Mouse (Mus musculus): Measurements from ENCODE around the gene Kdr. TPM values are rescaled to one million over a fixed set of nuclear protein-coding genes. Genes with fewer than 3 reads are reported as not detected.

Kdr gene
- total and polyA plus RNA-seq, 2 experiments from 2014 or later, result 12.9 to 20.1 TPM

DNA sequence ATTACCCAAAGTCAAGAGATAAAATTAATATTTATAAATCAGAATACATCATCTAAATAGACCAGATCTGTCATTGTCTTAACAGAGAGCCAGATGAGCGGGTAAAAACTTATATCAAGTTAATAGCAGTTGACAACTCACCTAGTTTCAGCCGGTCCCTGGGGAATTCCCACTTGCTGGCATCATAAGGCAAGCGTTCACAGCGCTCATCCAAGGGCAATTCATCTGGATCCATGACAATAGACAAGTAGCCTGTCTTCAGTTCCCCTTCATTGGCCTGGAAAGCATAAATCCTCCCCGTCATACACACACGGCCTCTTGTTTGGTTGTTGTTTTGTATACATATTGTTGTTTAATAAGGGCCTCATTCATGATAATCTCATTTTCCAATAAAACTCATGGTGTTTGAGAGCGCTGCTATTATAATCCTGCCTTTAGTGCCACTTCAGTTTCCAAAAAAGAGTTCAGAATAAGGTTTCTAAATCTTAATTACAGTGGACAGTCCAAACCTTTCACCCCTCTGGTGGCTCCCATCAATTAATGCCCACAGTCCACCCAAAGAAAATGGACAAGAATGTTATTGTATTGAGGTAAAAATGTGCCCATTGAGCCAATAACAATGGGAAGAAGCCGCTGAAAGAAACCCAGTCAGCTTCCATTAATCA, 26.0 kb downstream of the Kdr start:
- DNase-seq (ENCODE audit: low spot score), result peak; percentile 30
- no peak for ATAC-seq
- Histone ChIP-seq H3K4me2 (ENCODE audit: low read depth, low read length) (no peak overlapping the region), H3K27ac (no peak overlapping the region), H3K9me3 (ENCODE audit: low read length) (no peaks in the 10 kb centered on the region), H3K36me3 (ENCODE audit: insufficient read depth, low read length) (no peaks in the 10 kb centered on the region), H3K4me3 (ENCODE audit: low read length) (no peak overlapping the region), H3K4me1 (ENCODE audit: insufficient read depth, low read length) (no peaks in the 10 kb centered on the region), H3K9ac (replicated peaks; ENCODE audit: low read length) (no peak overlapping the region), H3K27me3 (ENCODE audit: insufficient read depth, low read length) (no peaks in the 10 kb centered on the region)
- TF ChIP-seq CTCF (IDR thresholded peaks at IDR 0.05; ENCODE audit: low read depth), result no peak
- 47% methylated on average over 8 of the region's 8 CpGs for WGBS

DNA sequence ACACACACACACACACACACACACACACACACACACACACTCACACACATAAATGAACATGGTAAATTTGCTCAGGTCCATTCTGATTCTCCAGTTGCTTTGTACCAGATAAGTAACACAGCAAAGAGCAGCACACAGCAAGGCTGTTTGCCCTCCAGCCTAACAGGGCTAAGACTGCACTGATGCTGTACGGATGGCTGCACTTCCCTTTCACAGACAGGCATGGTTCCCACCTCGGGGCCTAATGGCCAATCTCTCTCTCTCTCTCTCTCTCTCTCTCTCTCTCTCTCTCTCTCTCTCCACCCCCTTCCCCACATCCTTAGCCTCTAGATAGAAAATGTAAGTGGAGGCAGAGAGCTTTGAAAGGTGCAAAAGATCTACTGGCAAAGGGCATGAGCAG, 27.4 kb downstream of the Kdr start:
- ATAC-seq, result no peak
- no peaks in the 10 kb centered on the region for H3K27me3 ChIP-seq (ENCODE audit: insufficient read depth, low read length)
- no peak overlapping the region for H3K27ac ChIP-seq
- H3K4me1 ChIP-seq (ENCODE audit: insufficient read depth, low read length), result no peaks in the 10 kb centered on the region
- no peak for DNase-seq (ENCODE audit: low spot score)
- no peak for TF ChIP-seq CTCF (IDR thresholded peaks at IDR 0.05; ENCODE audit: low read depth)
- 36% methylated on average over 2 of the region's 2 CpGs for WGBS
- no peaks in the 10 kb centered on the region for H3K36me3 ChIP-seq (ENCODE audit: insufficient read depth, low read length)
- H3K9ac ChIP-seq (replicated peaks; ENCODE audit: low read length), result no peak overlapping the region
- H3K9me3 ChIP-seq (ENCODE audit: low read length), result no peaks in the 10 kb centered on the region
- no peak overlapping the region for H3K4me3 ChIP-seq (ENCODE audit: low read length)
- H3K4me2 ChIP-seq (ENCODE audit: low read depth, low read length), result no peak overlapping the region

DNA sequence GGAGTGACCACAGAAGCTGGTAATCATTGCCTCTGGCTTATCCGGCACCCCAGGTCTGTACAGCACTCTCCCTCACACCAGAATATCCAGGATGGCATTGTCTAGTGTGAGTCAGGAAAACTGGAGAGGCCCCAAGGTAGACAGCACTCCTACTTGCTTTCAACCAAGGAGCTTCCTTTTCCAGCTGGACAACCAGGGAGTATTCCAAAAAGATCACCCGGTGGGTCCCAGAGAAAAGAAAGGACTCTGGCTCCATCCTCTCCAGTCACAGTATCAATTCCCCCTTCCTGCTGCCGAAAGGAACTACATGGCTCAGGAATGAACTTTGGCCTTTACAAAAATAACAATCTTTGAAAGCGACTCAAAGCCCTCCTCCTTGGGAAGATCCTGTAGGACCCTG, 32.9 kb downstream of the Kdr start:
- H3K36me3 ChIP-seq (ENCODE audit: insufficient read depth, low read length), result no peaks in the 10 kb centered on the region
- no peak overlapping the region for H3K4me2 ChIP-seq (ENCODE audit: low read depth, low read length)
- no peaks in the 10 kb centered on the region for H3K4me1 ChIP-seq (ENCODE audit: insufficient read depth, low read length)
- H3K4me3 ChIP-seq (ENCODE audit: low read length), result no peak overlapping the region
- no peaks in the 10 kb centered on the region for H3K9me3 ChIP-seq (ENCODE audit: low read length)
- H3K9ac ChIP-seq (replicated peaks; ENCODE audit: low read length), result no peak overlapping the region
- no peaks in the 10 kb centered on the region for H3K27me3 ChIP-seq (ENCODE audit: insufficient read depth, low read length)
- H3K27ac ChIP-seq, result no peak overlapping the region
- ATAC-seq, result no peak
- 82% methylated on average over 4 of the region's 4 CpGs for WGBS
- no peak for TF ChIP-seq CTCF (IDR thresholded peaks at IDR 0.05; ENCODE audit: low read depth)
- DNase-seq (ENCODE audit: low spot score), result no peak

DNA sequence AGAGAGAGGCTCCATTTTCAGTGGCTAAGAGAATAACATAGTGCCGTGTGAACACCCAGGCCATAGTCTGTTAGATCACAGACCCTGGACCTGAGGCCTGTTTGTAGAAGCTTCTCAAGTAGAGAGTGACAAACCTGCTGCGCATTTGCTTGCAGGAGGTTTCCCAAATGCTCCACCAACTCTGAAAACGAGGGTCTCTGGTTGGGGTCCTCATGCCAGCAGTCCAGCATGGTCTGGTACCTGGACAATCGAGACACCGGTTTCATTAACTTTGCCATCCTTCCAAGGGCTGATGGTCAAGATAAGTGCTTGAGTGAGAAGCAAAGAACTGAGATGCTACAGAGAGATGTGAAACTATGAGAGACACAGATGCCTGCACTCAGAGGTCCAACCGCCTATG, 35.0 kb downstream of the Kdr start:
- no peak for DNase-seq (ENCODE audit: low spot score)
- WGBS, result 94% methylated on average over 6 of the region's 6 CpGs

DNA sequence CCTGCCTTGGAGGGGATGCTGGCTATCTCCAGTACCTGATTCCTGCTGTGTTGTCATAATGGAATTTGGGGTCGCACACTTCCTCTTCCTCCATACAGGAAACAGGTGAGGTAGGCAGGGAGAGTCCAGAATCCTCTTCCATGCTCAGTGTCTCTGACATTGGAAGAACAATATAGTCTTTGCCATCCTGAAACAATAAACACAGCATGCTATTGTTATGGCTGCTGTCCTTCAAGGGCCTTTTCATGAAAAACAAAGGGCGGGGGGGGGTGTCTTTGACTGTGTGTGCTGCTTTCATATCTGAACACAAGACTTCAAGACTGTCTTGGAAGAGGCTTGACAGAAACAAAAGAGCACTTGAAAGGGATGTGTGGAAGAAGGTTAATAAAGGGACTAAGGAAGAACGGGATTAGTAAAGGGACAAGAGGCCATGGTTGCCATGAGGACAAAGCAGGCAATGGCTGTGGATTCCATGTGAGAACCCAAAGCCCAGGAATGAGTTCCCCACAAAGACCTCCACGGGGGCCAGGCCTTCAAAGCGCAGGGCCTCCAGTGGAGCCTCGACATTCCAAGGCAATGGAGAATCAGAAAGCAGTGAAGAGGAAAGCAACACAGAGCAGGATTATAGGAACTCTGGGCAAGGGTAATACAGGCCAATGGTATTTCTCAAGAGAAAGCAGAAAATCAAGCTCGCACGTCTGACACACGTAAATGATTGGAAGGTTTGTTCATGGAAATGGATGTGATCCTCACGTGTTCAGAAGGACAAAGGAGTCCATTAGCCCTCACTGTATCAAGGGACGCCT, 36.3 kb downstream of the Kdr start:
- TF ChIP-seq CTCF (IDR thresholded peaks at IDR 0.05; ENCODE audit: low read depth), result no peak
- Histone ChIP-seq H3K4me3 (ENCODE audit: low read length) (no peak overlapping the region), H3K36me3 (ENCODE audit: insufficient read depth, low read length) (no peaks in the 10 kb centered on the region), H3K27me3 (ENCODE audit: insufficient read depth, low read length) (no peaks in the 10 kb centered on the region), H3K9ac (replicated peaks; ENCODE audit: low read length) (no peak overlapping the region), H3K4me1 (ENCODE audit: insufficient read depth, low read length) (no peaks in the 10 kb centered on the region), H3K4me2 (ENCODE audit: low read depth, low read length) (no peak overlapping the region), H3K9me3 (ENCODE audit: low read length) (no peaks in the 10 kb centered on the region), H3K27ac (no peak overlapping the region)
- ATAC-seq (no peak), DNase-seq (ENCODE audit: low spot score) (no peak)
- 33% methylated on average over 11 of the region's 11 CpGs for WGBS

More for the DNA sequence above, 35.0 kb downstream of the Kdr start:
- no peaks in the 10 kb centered on the region for H3K9me3 ChIP-seq (ENCODE audit: low read length)
- H3K4me2 ChIP-seq (ENCODE audit: low read depth, low read length), result no peak overlapping the region
- no peak for TF ChIP-seq CTCF (IDR thresholded peaks at IDR 0.05; ENCODE audit: low read depth)
- no peaks in the 10 kb centered on the region for H3K27me3 ChIP-seq (ENCODE audit: insufficient read depth, low read length)
- H3K9ac ChIP-seq (replicated peaks; ENCODE audit: low read length), result no peak overlapping the region
- H3K4me3 ChIP-seq (ENCODE audit: low read length), result no peak overlapping the region
- no peaks in the 10 kb centered on the region for H3K4me1 ChIP-seq (ENCODE audit: insufficient read depth, low read length)
- no peak overlapping the region for H3K27ac ChIP-seq
- no peaks in the 10 kb centered on the region for H3K36me3 ChIP-seq (ENCODE audit: insufficient read depth, low read length)
- no peak for ATAC-seq

DNA sequence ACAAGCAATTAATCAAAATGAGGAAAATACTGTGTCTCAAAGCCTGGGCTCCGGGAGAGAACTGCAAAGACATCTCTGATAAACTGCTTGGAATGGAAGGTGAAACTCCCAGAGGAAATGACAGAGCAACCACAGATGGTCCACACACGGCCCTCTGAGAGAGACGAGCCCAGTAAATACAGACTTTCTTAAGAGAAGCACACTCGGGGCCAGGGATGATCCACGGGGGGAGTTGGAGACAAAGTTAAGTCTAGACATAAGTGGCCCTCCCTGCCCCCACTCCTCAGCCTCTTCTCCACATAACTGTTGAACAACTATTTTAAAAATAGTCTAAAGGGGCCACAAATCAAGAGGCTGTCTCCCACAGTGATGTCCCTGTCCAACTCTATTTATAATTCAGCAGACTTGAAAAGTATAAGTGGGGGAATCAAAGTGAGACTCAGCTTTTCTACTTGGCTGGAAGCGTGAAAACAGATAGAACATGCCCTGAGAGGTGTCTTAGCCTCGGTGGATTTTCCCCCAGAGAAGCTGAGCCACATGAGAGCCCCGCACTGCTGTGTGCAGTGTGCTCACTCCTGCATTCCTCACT, 39.0 kb downstream of the Kdr start:
- Histone ChIP-seq H3K9ac (replicated peaks; ENCODE audit: low read length) (no peak overlapping the region), H3K36me3 (ENCODE audit: insufficient read depth, low read length) (no peaks in the 10 kb centered on the region), H3K4me2 (ENCODE audit: low read depth, low read length) (no peak overlapping the region), H3K27me3 (ENCODE audit: insufficient read depth, low read length) (no peaks in the 10 kb centered on the region), H3K9me3 (ENCODE audit: low read length) (no peaks in the 10 kb centered on the region), H3K4me3 (ENCODE audit: low read length) (no peak overlapping the region), H3K4me1 (ENCODE audit: insufficient read depth, low read length) (no peaks in the 10 kb centered on the region), H3K27ac (no peak overlapping the region)
- ATAC-seq (no peak), DNase-seq (ENCODE audit: low spot score) (no peak)
- no peak for TF ChIP-seq CTCF (IDR thresholded peaks at IDR 0.05; ENCODE audit: low read depth)
- 58% methylated on average over 8 of the region's 8 CpGs for WGBS
